Mouse (Mus musculus) frontal cortex, postnatal 14 days (tissue): Measurements from ENCODE around the gene Col4a3.

Experiments
- DNase-seq, 2 experiments: peaks; one replicate each; pipeline ENCODE4 v3.0.0; 2022; ENCODE audit warnings: low spot score in 2 of 2

The Col4a3 gene

DNA sequence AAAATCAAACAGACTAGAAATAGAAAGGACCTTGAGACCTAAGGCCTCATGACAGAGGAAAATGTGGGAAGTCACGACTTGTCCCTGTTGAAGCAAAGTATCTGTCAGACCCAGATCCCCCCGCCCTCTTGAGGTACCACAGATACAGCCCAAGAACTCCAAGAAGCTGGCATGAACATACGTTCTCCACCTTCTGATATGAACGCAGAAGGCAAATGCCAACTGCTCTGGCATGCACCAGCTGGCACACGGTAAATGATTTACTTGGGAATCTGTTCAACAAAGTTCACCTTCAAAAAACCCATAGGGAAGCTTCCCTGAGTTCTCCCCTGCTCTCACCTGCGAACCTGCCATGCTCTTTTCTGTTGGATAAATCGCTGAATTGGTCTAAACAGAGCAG lies 19.1 kb downstream of the Col4a3 start:
- no peak for DNase-seq

DNA sequence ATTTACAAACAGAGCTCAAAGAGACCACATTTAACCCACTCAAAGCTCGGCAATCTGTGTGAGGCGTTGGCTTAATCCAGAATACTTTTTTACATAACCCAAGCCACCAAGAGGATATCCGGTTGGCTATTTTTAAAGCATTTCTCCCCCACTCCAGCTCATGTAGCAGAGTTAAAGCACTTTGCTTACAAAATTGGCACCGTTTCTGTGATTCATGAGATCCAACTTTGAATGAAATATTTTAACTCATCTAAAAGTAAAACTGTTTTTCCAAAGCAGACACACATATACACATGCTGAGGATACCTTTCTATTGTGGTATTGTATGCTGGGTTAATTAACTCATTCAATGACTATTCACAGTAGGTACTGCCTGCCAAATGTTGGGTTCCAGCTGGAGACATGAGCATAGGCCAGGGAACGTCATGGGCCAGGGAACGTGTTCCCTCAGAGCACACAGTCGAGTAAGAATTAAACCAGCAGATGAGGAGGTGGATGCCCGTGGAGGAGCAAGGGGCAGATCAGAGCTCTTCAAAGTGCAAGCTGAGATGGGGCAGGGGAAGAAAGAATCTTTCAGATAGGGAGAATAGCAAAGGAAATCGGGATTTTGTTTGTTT lies 22.0 kb downstream of the Col4a3 start:
- no peak for DNase-seq

GRCm38 (mm10) chr1:82612061-82612660 lies 25.4 kb downstream of the Col4a3 start:
- no peak for DNase-seq

- DNase-seq: no peak
Observed at GRCm38 (mm10) chr1:82618001-82618400, 31.3 kb downstream of the Col4a3 start.

- DNase-seq: no peak
Observed at GRCm38 (mm10) chr1:82618592-82618991, 31.9 kb downstream of the Col4a3 start.

DNA sequence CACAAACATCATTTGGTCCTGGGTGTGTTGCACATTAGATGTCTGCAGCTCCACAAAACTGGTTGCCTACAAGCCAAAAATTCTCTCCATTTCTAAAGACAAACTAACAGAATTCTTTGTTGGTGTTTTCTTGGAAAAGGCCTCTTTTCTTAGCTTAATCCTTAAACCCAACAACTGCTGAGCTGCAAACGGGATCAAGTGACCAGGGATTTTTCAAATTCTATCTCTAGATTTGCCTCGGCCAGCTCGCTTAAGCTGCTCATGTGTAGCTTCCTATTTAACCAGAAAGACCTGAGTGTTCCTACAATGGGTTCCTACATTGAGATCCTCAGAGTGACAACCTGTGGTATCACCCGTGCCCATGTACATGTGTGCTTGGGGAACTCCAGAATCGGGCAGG lies 33.3 kb downstream of the Col4a3 start:
- no peak for DNase-seq

- no peak for DNase-seq
Observed at GRCm38 (mm10) chr1:82624934-82625333, 38.2 kb downstream of the Col4a3 start.

- DNase-seq: no peak
Observed at GRCm38 (mm10) chr1:82625474-82625873, 38.8 kb downstream of the Col4a3 start.

GRCm38 (mm10) chr1:82627652-82628051 lies 40.9 kb downstream of the Col4a3 start:
- DNase-seq: no peak

GRCm38 (mm10) chr1:82629495-82629894 lies 42.8 kb downstream of the Col4a3 start:
- DNase-seq: no peak

DNA sequence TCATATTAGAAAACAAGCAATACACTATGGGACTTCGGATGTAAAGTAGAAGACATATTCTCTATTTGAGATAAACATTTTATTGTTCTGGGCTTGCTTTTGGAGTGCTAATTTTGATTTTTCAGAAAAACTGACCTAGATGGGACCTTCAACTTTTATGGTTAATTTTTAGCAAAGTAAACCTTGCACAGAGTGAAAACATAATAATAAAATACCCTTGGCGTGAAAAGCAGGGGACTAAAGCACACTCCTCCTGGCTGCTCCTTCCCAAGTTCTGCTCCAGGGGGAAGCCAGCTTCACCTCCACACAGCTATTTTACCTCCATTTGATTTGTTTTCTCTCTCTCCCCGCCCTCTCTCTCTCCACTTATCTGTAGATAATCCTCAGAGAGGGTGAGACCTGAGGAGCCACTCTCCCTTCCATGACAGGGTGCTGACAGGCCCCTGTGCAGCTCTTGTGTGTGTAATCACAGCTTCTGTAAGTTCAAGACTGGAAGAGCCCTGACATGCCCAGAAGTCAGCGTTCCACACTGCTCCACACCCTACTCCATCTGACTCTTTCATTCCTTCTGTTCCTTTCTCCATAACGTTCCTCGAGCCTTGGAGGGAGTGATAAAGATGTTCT lies 44.6 kb downstream of the Col4a3 start:
- no peak for DNase-seq

DNA sequence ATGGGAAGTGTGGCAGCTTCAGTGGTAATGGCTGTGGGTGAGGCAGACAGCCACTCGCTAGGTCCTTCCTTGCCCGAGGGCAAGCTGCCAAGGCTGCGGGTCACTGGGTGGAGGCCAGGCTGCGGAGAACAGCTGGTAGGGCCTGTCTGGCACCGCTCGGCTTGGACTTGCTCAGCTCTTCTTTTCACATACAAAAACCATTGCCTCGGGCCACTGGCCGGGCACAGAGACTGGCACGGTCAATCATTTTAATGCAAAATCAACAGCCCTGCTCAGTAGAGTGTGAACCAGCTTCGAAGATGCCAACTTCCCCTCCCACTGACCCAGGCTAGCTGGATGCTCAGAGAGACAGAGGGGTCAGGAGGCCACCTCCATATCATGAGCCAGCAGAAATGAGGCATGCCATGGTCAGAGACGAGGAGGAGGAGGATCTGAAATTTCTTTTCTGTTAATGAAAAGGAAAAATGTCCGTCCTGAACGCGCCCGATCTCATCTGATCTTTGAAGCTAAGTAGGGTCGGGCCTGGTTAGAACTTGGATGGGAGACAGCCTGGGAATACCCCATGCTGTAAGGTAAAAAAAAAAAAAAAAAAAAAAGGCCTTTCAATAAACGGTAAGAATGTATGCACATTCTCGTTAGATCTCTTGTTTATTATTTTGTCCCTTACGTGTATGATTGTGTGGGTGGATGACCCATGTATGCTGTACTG lies 48.0 kb downstream of the Col4a3 start:
- peak; percentile 19 to 27 for DNase-seq

DNA sequence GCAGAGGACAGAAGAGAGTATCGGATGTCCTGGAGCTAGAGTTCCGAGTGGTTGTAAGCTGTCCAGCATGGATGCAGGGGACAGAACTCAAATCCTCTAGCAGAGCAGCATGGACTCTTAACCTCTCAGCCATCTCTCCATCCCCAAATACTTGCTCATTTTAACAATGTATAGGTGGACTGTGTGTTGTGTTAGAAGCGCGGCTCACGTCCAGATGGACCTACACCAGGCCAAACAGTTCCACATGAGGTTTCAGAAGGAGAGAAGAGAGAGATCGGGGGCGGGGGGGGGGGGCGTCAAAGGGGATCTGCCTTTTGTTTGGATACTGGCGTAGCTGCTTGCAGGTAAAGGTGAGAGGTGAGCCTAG lies 48.5 kb downstream of the Col4a3 start:
- DNase-seq: no peak

DNA sequence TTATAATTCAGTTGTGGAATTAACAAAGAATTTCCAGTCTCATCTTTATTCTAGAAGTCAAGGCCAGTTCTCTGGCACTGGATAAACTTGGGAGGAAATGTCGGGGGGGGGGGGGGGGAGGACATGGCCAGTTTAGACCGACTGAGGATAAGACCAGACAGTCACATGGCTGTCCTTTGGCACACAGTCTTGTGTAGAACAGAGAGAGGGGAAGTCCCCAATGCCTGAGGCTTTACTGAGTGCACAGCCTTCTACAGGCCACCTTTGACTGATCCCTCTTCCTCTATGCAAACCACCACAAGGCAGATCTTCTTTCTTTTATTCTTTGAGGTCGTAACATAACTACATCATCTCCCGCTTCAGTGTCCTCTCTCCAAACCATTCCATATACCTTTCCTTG lies 49.6 kb downstream of the Col4a3 start:
- DNase-seq: no peak

DNA sequence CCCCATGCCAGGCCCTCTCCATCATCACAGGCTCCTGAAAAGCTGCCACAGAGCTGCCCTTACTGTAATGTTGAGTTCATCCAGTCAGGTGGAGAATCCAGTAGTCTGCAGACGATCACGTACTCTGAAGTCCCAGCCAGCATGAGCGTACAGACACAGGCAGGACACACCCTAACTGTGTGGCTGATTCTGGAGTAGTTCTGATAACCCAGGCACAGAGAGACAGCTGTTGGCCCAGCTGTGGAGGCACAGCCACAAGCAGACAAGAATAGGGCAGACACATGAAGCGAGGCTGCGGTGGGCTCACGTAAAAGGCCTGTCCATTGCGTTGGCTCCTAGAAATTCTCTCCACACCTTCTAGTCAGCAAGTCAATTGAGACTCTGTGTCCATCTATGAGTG lies 50.7 kb downstream of the Col4a3 start:
- DNase-seq: no peak

DNA sequence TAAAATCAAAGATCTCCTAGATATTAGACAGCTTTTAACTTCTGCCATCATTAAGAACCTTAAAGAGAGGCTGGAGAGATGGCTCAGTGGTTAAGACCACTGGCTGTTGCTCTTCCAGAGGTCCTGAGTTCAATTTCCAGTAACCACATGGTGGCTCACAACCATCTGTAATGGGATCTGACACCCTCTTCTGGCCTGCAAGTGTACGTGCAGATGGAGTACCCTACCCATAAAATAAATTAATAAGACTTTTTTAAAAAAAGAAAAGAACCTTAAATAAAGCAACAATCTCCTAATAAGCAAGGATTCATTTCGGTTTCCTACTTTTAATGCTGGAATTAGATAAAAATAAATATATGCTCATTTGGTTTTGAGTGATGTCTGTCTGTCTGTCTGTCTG lies 51.7 kb downstream of the Col4a3 start:
- DNase-seq: no peak

GRCm38 (mm10) chr1:82641316-82641987 lies 54.7 kb downstream of the Col4a3 start:
- DNase-seq: peak; percentile 38 to 79

DNA sequence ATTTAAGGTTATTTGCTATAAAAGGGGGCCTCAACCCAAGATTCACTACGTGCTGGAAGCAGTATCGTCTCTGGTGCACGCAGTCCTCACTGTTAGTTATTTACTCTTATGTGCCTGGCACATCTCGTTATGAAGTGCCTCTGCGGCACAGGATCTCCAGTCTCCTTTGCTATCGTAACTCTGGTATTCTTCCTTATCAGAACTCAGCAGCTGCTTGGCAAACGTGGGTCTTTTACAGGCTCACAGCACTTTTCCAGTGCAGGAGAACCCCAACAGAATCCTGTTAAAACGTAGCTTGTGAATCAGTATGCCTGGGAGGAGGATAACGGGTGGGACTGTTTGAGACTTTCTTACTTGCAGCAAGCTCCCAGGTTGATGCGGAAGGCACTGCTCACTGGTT lies 61.3 kb downstream of the Col4a3 start:
- DNase-seq: no peak

- DNase-seq: no peak
Observed at GRCm38 (mm10) chr1:82650868-82651267, 64.1 kb downstream of the Col4a3 start.

DNA sequence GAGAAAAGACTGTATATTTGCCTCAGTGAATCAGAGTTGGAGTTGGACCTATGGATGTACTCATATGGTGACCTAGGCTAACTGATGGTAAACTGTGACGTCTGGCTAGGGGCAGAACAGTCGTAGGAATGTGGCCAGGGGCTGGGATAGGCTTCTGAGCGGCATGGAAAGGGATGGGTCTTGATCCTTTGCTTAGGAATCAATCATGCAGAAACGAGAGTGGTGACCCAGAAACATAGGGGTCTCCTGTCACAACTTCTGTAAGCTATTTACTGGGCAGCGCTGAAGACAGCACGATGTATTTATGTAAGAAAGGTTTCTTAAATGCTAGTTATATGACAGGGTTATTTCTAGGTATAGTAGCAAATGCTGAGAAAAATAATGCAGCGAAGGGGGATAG lies 67.3 kb downstream of the Col4a3 start:
- DNase-seq: no peak

DNA sequence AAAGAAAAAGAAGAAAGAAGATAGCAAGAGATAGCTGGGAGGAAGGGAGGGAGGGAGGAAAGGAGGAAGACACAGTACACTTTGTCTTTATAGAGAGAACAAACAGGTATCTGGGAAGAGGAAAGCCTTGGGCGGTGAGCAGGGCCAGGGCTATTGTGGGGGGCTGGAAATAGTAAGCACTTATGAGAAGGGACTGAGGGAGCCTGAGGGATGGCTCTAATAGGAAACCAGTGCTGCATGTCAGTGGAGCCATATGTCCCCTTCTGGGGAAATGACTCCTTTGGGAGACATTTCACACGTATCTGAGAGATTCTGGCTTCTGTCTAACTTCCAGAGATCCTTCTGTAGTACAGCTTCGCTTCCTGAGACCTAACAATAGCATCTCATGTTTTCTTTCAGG lies 69.7 kb downstream of the Col4a3 start:
- no peak for DNase-seq

DNA sequence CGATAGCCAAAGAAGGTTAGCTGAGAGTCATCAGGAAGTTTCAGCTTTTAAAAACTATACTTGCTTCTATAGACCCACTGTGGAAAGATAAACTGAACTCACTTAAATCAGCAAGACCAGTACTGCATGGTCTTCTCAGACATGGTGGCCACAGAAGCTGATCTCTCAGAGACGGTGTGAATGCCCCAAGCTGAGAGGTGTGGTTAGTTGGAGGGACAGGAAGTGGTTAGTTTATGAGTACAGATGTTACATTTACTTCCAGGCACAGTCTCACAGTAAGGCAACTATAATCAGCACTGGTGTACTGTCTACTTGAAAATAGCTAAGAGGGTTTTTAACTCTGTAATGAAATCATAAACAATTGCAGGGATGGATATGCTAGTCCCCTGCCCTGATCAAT lies 75.5 kb downstream of the Col4a3 start:
- no peak for DNase-seq
